Mouse (Mus musculus) G1E-ER4 (cell line): ENCODE measurements at regions not wholly inside any gene's neighbourhood (a gene's known extent, or its start where the extent isn't known, plus 50 kb on each side); places are given as distances from the start of the nearest gene placed in this dataset.

Experiments
- GATA1 ChIP-seq: IDR thresholded peaks from one replicate; pipeline ENCODE4 v1.8.0; 2012; ENCODE audit warnings: low read length, inconsistent platforms

- no peak for TF ChIP-seq GATA1
Observed at GRCm38 (mm10) chr3:60853773-60854172, 148.8 kb upstream of the P2ry1 start.

- TF ChIP-seq GATA1 = no peak
Observed at GRCm38 (mm10) chr3:60855734-60856133, 146.9 kb upstream of the P2ry1 start.

DNA sequence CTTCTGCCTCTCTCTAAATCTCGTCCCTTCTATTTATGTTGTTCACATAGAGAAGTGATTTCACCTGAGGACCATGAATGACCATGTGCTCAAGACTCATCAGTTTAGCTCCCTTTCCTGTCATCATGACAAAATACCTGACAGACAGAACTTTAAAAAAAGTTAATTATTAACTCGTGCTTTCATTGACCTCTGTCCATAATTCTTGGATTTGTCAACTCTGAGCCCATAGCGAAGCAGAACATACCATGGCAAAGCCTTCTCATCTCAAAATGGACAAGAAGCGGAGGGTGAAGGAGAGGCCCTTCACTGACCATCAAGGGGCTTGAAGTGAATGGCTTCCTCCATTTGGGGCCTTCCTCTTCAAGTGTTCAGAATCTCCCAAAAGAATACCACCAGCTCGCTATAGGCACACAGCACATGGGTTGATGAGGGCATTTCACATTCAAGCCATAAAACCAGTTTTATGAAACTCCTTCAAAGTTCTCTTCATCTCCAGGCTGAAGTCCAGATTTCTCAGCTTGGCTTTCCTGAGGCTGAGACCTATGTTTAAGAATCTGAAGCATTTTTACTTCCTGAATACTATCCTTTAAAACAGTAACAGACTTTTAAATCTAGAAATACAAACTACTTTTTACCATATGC, 144.0 kb upstream of the P2ry1 start:
- TF ChIP-seq GATA1 = no peak

GRCm38 (mm10) chr3:60859119-60859515, 143.5 kb upstream of the P2ry1 start:
- no peak for TF ChIP-seq GATA1

DNA sequence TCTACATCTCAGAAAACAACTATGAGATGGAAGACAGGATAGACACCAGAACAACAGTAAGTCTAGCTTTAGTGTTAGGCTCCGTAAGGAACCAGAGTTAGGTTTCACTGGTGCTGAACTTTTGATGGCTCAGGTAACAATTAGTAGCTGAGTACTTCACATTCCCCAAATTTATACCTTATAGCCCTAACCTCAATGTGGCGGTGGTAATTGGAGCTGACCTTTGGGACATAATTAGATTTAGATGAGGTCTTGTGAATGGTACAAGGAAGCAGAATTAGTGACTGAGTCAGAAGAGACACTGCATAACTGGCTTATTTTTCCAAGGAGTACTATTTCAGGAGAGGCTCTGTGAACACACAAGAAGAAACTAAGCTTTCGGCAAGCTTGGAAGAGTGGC, 123.7 kb upstream of the P2ry1 start:
- no peak for TF ChIP-seq GATA1

- TF ChIP-seq GATA1 = no peak
Observed at GRCm38 (mm10) chr3:60884027-60884426, 118.6 kb upstream of the P2ry1 start.

DNA sequence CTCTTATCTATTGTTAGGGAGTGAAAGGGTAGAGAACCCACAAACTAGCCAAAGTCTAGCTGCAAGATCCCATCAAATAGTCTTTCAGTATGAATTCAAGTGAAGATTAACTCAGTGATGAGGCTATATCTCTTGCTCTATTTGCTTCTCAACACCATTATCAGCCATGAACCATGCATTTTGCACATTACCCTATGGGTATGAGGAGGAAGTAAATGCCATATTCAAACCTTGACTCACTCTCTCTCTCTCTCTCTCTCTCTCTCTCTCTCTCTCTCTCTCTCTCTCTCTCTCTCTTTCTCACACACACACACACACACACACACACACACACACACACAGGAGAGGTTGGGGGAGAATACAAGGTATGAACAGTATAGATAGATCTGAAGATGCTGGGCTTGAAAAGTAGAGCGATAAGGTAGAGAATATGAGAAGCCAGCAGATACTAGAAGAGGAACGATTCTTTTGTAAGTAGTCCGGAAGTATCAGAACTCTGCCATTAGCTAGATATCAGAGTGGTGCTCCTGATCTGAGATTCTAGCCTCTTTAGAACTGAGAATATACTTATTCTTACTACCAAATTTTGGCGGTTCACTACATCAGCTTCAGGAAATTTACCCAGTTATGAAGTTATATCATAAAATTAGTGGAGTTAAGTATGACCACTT, 113.3 kb upstream of the P2ry1 start:
- no peak for TF ChIP-seq GATA1

DNA sequence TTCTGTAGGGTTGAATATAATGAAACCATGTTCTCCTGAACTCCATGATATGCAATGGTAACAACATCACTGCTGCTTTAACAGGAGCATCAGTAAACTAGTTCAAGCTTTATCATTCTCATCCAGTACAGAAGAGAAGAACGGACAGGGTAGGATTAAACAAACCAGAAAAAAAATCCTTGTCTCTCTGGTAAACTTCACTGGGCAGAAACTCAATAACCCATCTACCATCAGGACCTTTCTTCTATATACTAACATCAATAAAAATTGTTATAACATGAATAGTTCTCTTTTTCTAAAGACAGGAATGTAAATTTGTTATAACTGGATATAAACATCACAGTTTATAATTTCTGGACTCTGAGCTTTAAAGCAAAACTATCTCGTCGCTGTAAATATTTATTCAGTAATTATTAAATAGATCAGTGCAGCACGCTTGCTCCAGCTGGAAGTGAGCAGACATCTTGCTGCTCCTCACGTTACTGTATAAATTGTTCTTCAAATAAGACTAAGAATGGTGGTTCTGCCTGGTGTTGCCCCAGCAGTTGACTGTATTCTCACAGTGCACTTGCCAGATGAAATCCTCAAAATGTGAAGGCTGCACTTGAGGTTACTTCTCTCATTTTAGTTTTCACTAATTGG, 104.8 kb upstream of the P2ry1 start:
- TF ChIP-seq GATA1 = no peak

GRCm38 (mm10) chr3:60898720-60899119, 103.9 kb upstream of the P2ry1 start:
- TF ChIP-seq GATA1 = no peak

DNA sequence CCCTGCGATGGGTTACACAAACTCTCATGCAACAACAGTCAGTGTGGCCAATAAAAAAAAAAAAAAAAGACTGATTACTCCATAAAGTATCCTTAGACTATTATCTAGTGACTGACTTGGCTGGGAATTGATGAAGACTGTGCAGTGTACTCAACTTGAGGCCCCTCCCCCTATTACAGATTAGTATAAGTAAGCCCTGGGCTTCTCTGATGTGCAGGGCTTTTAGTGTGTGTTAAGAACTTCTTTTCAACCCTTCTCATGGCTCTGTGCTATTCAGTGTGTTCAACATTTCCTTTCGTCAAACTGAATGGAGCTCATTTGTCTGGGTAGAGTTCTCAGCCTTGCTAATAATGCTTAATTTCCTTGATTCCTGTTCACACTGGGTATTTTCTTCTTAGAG, 101.0 kb upstream of the P2ry1 start:
- TF ChIP-seq GATA1 = no peak

DNA sequence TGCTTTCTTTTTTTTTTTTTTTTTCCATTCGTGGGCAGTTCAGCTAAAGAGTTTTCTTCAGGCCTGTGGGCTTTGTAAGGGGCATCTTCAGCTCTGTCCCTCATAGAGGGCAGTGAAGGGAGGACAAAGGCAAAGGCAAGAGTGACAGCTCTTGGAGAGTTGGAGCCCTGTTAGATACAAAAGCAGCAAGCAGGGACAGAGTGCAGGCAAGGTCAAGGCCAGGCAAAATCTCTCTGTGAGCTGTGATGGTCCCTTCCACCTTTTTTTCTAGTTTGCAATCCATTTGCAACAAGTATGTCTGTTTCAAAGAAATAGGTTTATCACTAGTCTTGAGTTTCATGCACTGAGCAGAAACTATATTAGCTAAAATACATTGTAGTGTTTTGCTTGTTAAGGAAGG, 86.2 kb upstream of the P2ry1 start:
- TF ChIP-seq GATA1 = no peak

DNA sequence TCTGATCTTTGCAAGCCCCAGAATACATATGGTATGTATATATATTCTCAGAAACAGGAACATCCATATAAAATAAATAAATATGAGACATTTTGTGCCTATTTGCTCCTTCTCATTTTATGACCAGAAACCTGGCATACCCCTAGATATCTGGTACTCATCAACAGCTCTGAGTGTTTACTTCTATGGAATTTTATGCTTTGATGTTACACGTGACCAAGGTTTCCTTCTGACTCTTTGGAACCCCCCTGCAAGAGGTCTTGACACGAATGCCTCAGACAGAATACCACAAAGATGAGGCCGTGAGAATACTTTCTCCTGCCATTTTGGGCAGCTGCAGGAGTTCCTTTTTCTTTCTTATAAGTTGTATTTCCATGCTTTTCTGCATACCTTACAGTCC, 85.3 kb upstream of the P2ry1 start:
- TF ChIP-seq GATA1 = no peak

GRCm38 (mm10) chr3:60926024-60926547, 76.5 kb upstream of the P2ry1 start:
- TF ChIP-seq GATA1 = no peak

GRCm38 (mm10) chr3:60928910-60929309, 73.7 kb upstream of the P2ry1 start:
- TF ChIP-seq GATA1 = no peak

DNA sequence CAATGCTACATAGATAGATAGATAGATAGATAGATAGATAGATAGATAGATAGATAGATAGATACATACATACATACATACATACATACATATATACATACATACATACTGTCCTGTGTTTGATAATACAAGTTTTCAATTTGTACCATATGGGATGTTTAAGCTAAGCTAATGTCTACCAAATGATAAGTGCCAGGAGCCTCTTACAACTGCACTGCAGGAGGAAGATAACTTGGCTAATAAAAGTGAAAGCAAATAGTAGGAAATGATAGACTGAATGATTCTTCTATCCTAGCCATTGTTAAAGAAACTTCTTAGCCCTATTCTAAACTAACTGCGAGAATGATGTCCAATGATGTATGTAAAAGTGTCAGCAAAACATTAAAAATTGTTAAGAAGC, 68.1 kb upstream of the P2ry1 start:
- TF ChIP-seq GATA1 = no peak

DNA sequence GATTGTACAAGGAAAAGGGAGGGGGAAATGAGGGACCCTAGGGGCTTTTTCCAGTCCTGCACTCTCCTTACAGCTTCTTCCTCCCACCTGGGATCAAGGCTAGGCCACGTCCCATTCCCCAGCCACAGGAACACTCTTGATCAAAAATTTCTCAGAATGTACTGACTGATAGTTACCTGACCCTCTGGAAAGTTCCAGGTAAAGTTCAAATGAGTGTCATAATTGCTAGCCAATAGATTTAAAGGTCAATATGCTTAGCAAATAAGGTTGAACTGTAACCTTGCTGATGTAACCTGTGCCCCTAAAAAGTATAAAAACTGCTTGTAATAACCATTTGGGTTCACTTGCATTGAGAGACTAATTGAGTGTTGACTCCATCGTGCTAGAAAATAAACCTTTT, 61.1 kb upstream of the P2ry1 start:
- no peak for TF ChIP-seq GATA1

DNA sequence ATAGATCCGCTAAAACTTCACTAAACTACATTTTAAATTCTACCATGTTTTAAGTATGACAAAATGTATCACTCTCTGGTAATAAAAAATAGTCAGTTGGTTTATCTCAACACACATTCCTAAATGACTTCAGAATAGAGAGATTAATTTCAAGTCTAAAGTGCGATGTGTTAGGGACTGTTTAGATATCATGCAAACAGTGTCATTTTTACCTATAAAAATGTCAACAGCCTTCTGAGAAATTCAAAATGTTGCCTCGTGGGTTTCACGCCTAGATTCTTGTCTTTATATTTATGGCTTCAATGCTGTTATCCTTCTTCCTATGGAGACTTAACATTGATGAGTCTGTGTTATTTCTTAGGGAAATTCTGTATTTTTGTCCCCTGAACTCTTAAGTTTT, 53.7 kb upstream of the P2ry1 start:
- TF ChIP-seq GATA1 = no peak
